Mouse (Mus musculus) testis, postnatal 14 days (tissue): ENCODE measurements around the gene Gm20870.
"Not testable (repeated sequence)": the region's sequence is repeated elsewhere in the genome, so short reads cannot be mapped to it uniquely, and the experiment has no call there.

ENCODE experiments used
- DNase-seq: peaks from one replicate; pipeline ENCODE4 v3.0.0; 2021; ENCODE audit warnings: low spot score

Gene Gm20870

GRCm38 (mm10) chrY:71691743-71692142, at the start of gene Gm20870:
Gene Gm20870, plus strand, starts transcription at chrY:71692043.
- DNase-seq, result not testable (repeated sequence)
